Mouse (Mus musculus) spleen, adult 2 months (tissue): ENCODE data around the gene Scap.

Source experiments
- CTCF ChIP-seq: fragments of 200-500 bp; IDR thresholded peaks from 2 replicates; pipeline ENCODE4 v1.5.1; 2011; ENCODE audit warnings: mild to moderate bottlenecking, inconsistent platforms; ENCODE audit not compliant: insufficient read depth, insufficient read length, insufficient replicate concordance; ENCODE audit errors: extremely low read depth
- POLR2A ChIP-seq: fragments of 200-500 bp; IDR thresholded peaks from 2 replicates; pipeline ENCODE4 v1.6.1; 2011; ENCODE audit warnings: low read depth, low read length, inconsistent platforms

DNA sequence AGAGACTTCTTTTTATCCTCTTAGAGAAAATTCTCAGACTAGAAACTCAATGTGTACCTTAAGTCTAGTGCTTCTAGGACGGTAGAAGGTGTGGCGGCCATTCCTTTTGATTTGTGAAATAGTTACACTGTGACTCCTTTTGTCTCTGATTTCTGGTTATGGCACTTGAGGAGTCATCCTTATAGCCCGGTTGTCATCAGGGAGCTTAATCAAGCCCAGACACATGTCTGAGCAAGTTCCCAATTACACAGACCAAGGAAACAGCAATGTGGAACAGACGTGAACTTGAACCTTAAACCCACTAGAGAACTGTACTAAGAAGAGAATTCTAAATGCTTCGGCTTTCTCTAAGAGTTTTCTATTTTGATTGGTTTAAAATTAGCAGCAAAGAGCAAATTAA, 17.1 kb downstream of the Scap start:
- TF ChIP-seq CTCF = no peak
- no peak for TF ChIP-seq POLR2A
